Mouse (Mus musculus) stomach, postnatal 0 days (tissue): ENCODE measurements around the gene Creb5. TPM values are rescaled to one million over a fixed set of nuclear protein-coding genes. Genes with fewer than 3 reads are reported as not detected.

Experiments
- ATAC-seq: fragments of 200-750 bp; cut with Nextera tagmentation; 2 replicates; pipeline ENCODE4 v1.8.0; 2017; ENCODE audit not compliant: low FRiP score, low TSS enrichment
- DNase-seq: peaks from one replicate; pipeline ENCODE4 v3.0.0-alpha.2; 2016; ENCODE audit warnings: low spot score
- H3K27ac ChIP-seq: fragments of 300-500 bp; sonication (generic); replicated peaks from 2 replicates; pipeline ENCODE4 v1.5.1; 2014; ENCODE audit warnings: mild to moderate bottlenecking, control low read depth
- H3K27me3 ChIP-seq: fragments of 300-500 bp; sonication (generic); 2 replicates; pipeline ENCODE4 v1.6.1; 2014; ENCODE audit warnings: low read length; ENCODE audit not compliant: control insufficient read depth, insufficient read depth
- H3K36me3 ChIP-seq: fragments of 300-500 bp; sonication (generic); 2 replicates; pipeline ENCODE4 v1.6.1; 2014; ENCODE audit warnings: low read length, mixed read lengths; ENCODE audit not compliant: control insufficient read depth, insufficient read depth
- H3K4me1 ChIP-seq: fragments of 300-500 bp; sonication (generic); replicated peaks from 2 replicates; pipeline ENCODE4 v1.6.1; 2014; ENCODE audit warnings: antibody characterized with exemption; ENCODE audit not compliant: control insufficient read depth, insufficient read depth
- H3K4me2 ChIP-seq: fragments of 300-500 bp; sonication (generic); replicated peaks from 2 replicates; pipeline ENCODE4 v1.6.1; 2014; ENCODE audit warnings: low read depth, mild to moderate bottlenecking, control low read depth, moderate library complexity
- H3K4me3 ChIP-seq: fragments of 300-500 bp; sonication (generic); 2 replicates; pipeline ENCODE4 v1.5.1; 2014; ENCODE audit warnings: low read depth, low read length, control low read depth
- H3K9ac ChIP-seq: fragments of 300-500 bp; sonication (generic); 2 replicates; pipeline ENCODE4 v1.6.1; 2014; ENCODE audit warnings: mild to moderate bottlenecking, low read length, control low read depth, mixed read lengths
- H3K9me3 ChIP-seq: fragments of 300-500 bp; sonication (generic); 2 replicates; pipeline ENCODE4 v1.6.1; 2016; ENCODE audit warnings: low read length; ENCODE audit not compliant: control insufficient read depth
- CTCF ChIP-seq: IDR thresholded peaks from 2 replicates; pipeline ENCODE4 v1.5.1; 2016; ENCODE audit warnings: antibody characterized with exemption, low read depth, mild to moderate bottlenecking, moderate library complexity
- EP300 ChIP-seq: optimal IDR thresholded peaks from 2 replicates; pipeline ENCODE3; 2016; ENCODE audit warnings: antibody characterized with exemption
- WGBS: fragments of 180-500 bp; shearing (Covaris S2); extraction: QIAGEN DNeasy Blood & Tissue Kit; methylation state at CpG from one replicate; pipeline ENCODE4 v1.1.7; 2014; 5-methylcytosine and 5-hydroxymethylcytosine counted together
- polyA plus RNA-seq: library from polyadenylated mRNA; unstranded; fragments of >200 nt; fragmentation: Nextera tagmentation; extraction: Ambion mirVana; gene quantifications from 2 replicates; pipeline ENCODE4 v1.2.1, GENCODE M21; 2015

Creb5 gene
- polyA plus RNA-seq, 1 experiment from 2014 or later: 3.2 TPM

GRCm38 (mm10) chr6:53308684-53309083 is 21.6 kb downstream of the Creb5 start:
- no peaks in the 10 kb centered on the region for H3K9me3 ChIP-seq
- H3K36me3 ChIP-seq: no peaks in the 10 kb centered on the region
- WGBS: 36% methylated on average over 6 of the region's 6 CpGs
- DNase-seq (peak; percentile 41), ATAC-seq (no peak)
- no peaks in the 10 kb centered on the region for H3K27me3 ChIP-seq
- H3K4me2 ChIP-seq: no peak overlapping the region
- TF ChIP-seq EP300 (no peak), CTCF (no peak)
- H3K9ac ChIP-seq: no peak overlapping the region
- no peak overlapping the region for H3K27ac ChIP-seq
- H3K4me3 ChIP-seq: no peak overlapping the region
- H3K4me1 ChIP-seq: no peaks in the 10 kb centered on the region

GRCm38 (mm10) chr6:53313604-53314003 is 26.5 kb downstream of the Creb5 start:
- H3K36me3 ChIP-seq: no peaks in the 10 kb centered on the region
- no peak overlapping the region for H3K27ac ChIP-seq
- H3K27me3 ChIP-seq: no peaks in the 10 kb centered on the region
- H3K4me3 ChIP-seq: no peak overlapping the region
- no peak for TF ChIP-seq EP300
- TF ChIP-seq CTCF: no peak
- H3K4me1 ChIP-seq: no peaks in the 10 kb centered on the region
- 86% methylated on average over 6 of the region's 6 CpGs for WGBS
- H3K9me3 ChIP-seq: no peaks in the 10 kb centered on the region
- no peak overlapping the region for H3K9ac ChIP-seq
- H3K4me2 ChIP-seq: no peak overlapping the region
- no peak for DNase-seq
- ATAC-seq: no peak

- no peaks in the 10 kb centered on the region for H3K4me1 ChIP-seq
- no peak for ATAC-seq
- no peak overlapping the region for H3K9ac ChIP-seq
- no peaks in the 10 kb centered on the region for H3K27me3 ChIP-seq
- H3K27ac ChIP-seq: no peak overlapping the region
- H3K36me3 ChIP-seq: no peaks in the 10 kb centered on the region
- DNase-seq: no peak
- 46% methylated on average over 10 of the region's 10 CpGs for WGBS
- no peak overlapping the region for H3K4me2 ChIP-seq
- no peak for TF ChIP-seq EP300
- no peak for TF ChIP-seq CTCF
- no peaks in the 10 kb centered on the region for H3K9me3 ChIP-seq
- H3K4me3 ChIP-seq: no peak overlapping the region
Measured at GRCm38 (mm10) chr6:53314126-53314525, 27.1 kb downstream of the Creb5 start.

- Histone ChIP-seq H3K27ac (no peak overlapping the region), H3K4me2 (no peak overlapping the region), H3K27me3 (no peaks in the 10 kb centered on the region), H3K4me1 (no peaks in the 10 kb centered on the region), H3K4me3 (no peak overlapping the region), H3K9ac (no peak overlapping the region), H3K36me3 (no peaks in the 10 kb centered on the region), H3K9me3 (no peaks in the 10 kb centered on the region)
- no peak for TF ChIP-seq CTCF
- TF ChIP-seq EP300: no peak
- 72% methylated on average over 17 of the region's 17 CpGs for WGBS
- ATAC-seq (no peak), DNase-seq (no peak)
Measured at GRCm38 (mm10) chr6:53319543-53320325, 32.7 kb downstream of the Creb5 start.

- no peak overlapping the region for H3K4me3 ChIP-seq
- peak; percentile 18; the same call in 1 of the 2 replicates for ATAC-seq
- 28% methylated on average over 9 of the region's 9 CpGs for WGBS
Measured at GRCm38 (mm10) chr6:53337398-53337797, 50.3 kb downstream of the Creb5 start.

GRCm38 (mm10) chr6:53352311-53352960 is 65.4 kb downstream of the Creb5 start:
- DNase-seq: no peak
- H3K4me1 ChIP-seq: no peaks in the 10 kb centered on the region
- no peak overlapping the region for H3K4me3 ChIP-seq
- TF ChIP-seq EP300 (no peak), CTCF (no peak)
- WGBS: 82% methylated on average over 9 of the region's 9 CpGs
- no peaks in the 10 kb centered on the region for H3K9me3 ChIP-seq
- no peak overlapping the region for H3K27ac ChIP-seq
- H3K36me3 ChIP-seq: no peaks in the 10 kb centered on the region
- no peak for ATAC-seq
- no peak overlapping the region for H3K4me2 ChIP-seq
- H3K27me3 ChIP-seq: no peaks in the 10 kb centered on the region
- no peak overlapping the region for H3K9ac ChIP-seq

More at GRCm38 (mm10) chr6:53337398-53337797, 50.3 kb downstream of the Creb5 start:
- DNase-seq: no peak
- no peak for TF ChIP-seq EP300
- no peak for TF ChIP-seq CTCF
- no peaks in the 10 kb centered on the region for H3K27me3 ChIP-seq
- H3K36me3 ChIP-seq: no peaks in the 10 kb centered on the region
- H3K4me2 ChIP-seq: no peak overlapping the region
- no peak overlapping the region for H3K27ac ChIP-seq
- H3K4me1 ChIP-seq: no peaks in the 10 kb centered on the region
- no peak overlapping the region for H3K9ac ChIP-seq
- no peaks in the 10 kb centered on the region for H3K9me3 ChIP-seq
